Mouse (Mus musculus): ENCODE results near the gene Ubb. TPM values are rescaled to one million over a fixed set of nuclear protein-coding genes. Genes with fewer than 3 reads are reported as not detected.
A peak's percentile ranks its signal among the peaks of the same experiment; 100 is the strongest.

Gene Ubb
- polyA plus RNA-seq, 1 experiment from 2014 or later: 2,687 TPM

- Histone ChIP-seq H3K36me3 (no peaks in the 10 kb centered on the region), H3K27ac (no peak overlapping the region), H3K4me2 (replicated peaks) (no peak overlapping the region), H3K4me1 (replicated peaks) (peaks cover 5% of the 10 kb centered on the region), H3K4me3 (replicated peaks) (no peak overlapping the region), H3K27me3 (replicated peaks) (no peaks in the 10 kb centered on the region), H3K9ac (no peak overlapping the region), H3K9me3 (no peaks in the 10 kb centered on the region)
- ATAC-seq: peak; percentile 39; the same call in 1 of the 2 replicates
- WGBS: 44% methylated on average over 8 of the region's 8 CpGs
These were observed 41.1 kb downstream of the Ubb start for GRCm38 (mm10) chr11:62591904-62592575.

DNA sequence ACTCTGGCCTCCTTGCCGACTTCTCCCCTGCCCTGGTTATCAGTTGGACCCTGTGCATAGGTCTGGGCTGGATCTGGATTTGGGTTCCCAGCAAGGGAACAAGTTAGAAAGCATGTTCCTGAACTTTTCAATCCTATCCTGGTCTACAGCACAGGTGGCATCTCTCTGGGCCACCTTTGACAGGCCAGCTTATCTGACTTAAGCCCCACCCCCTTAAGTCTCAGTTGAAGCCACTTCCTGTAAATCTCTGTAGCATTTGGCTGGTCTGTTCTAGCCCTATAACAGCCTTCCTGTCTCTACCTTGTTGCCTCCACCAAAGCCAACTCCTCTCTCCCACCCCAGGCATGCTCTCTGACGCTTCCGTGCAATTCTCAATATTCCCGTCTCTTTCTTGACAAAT, 47.6 kb downstream of the Ubb start:
- Histone ChIP-seq H3K36me3 (no peaks in the 10 kb centered on the region), H3K27ac (no peak overlapping the region), H3K9me3 (no peaks in the 10 kb centered on the region), H3K4me2 (replicated peaks) (no peak overlapping the region), H3K9ac (no peak overlapping the region), H3K4me3 (replicated peaks) (no peak overlapping the region), H3K27me3 (replicated peaks) (no peaks in the 10 kb centered on the region), H3K4me1 (replicated peaks) (no peaks in the 10 kb centered on the region; the same call in 1 of the 2 replicates)
- WGBS: 66% methylated on average over 4 of the region's 4 CpGs
- no peak for ATAC-seq

DNA sequence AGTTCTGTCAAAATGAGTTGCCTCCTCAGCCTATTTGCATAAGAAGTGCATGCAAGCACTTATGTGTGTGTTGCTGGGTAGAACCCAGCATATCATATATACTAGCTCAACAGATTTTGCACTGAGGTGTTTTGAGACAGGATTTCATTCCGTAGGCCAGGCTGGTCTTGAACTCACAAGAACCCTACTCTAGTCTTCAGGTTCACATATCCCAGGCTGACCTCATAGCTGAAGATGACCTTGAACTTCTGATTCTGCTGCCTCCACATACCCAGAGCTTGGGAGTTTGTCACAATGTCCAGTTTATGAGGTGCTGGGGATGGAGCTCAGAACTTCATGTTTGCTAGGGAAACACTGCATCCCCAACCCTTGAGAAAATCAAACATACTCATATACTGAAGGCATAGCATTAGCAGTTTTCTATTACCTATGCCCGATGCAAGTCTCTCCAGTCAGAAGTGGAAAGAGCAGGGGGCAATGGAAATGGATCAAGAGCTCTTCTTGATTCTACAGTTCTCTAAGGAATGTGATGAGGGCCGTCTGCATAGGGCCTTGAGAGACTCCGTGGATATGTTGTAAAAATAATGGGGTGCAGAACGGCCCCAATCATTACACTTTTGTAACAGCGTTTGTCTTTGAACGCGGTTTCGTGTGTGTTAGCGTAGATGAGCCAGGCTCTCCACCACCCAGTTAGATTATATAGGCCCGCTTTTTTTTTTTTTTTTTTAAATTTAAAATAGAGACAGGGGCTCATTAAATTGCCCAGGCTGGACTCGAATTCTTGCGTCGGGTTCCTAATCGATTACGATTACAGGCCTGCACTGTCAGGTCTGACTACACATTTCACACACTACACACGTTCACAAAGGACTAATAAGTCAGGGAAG, 51.0 kb downstream of the Ubb start:
- Histone ChIP-seq H3K27me3 (replicated peaks) (no peaks in the 10 kb centered on the region), H3K27ac (peak overlapping the region; percentile 92), H3K4me2 (replicated peaks) (peak overlapping the region; percentile 54), H3K36me3 (peaks cover 16% of the 10 kb centered on the region), H3K4me1 (replicated peaks) (peaks cover 18% of the 10 kb centered on the region), H3K4me3 (replicated peaks) (peak overlapping the region; percentile 68), H3K9me3 (no peaks in the 10 kb centered on the region), H3K9ac (peak overlapping the region; percentile 42)
- no peak; the same call in none of the 2 replicates for ATAC-seq
- WGBS: 13% methylated on average over 17 of the region's 17 CpGs

Other genes starting within 250 kb of the Ubb start
- 11.6 and 11.8 TPM in 2 replicates for gene Pigl, start 92.7 kb upstream of the Ubb start, polyA plus RNA-seq (2015; fragmentation: Nextera tagmentation; extraction: Ambion mirVana)
- 134 and 141 TPM in 2 replicates for gene Ncor1, start 92.6 kb upstream of the Ubb start, polyA plus RNA-seq (2015; fragmentation: Nextera tagmentation; extraction: Ambion mirVana)
- gene Cenpv, start 11.9 kb upstream of the Ubb start, polyA plus RNA-seq (2015; fragmentation: Nextera tagmentation; extraction: Ambion mirVana): 35.6 and 44.9 TPM in 2 replicates
- 10.0 and 10.7 TPM in 2 replicates for gene Trpv2, start 23.3 kb downstream of the Ubb start, polyA plus RNA-seq (2015; fragmentation: Nextera tagmentation; extraction: Ambion mirVana)
- 17.3 and 20.9 TPM in 2 replicates for gene Lrrc75a, start 97.4 kb downstream of the Ubb start, polyA plus RNA-seq (2015; fragmentation: Nextera tagmentation; extraction: Ambion mirVana)
- 71.8 and 72.4 TPM in 2 replicates for gene Mmgt2, start 97.5 kb downstream of the Ubb start, polyA plus RNA-seq (2015; fragmentation: Nextera tagmentation; extraction: Ambion mirVana)
- 5.4 and 5.6 TPM in 2 replicates for gene Zfp287, start 180.7 kb downstream of the Ubb start, polyA plus RNA-seq (2015; fragmentation: Nextera tagmentation; extraction: Ambion mirVana)
- gene Gm10428, start 201.9 kb downstream of the Ubb start, polyA plus RNA-seq (2015; fragmentation: Nextera tagmentation; extraction: Ambion mirVana): not detected in 2 replicates
- gene Zfp286, start 238.3 kb downstream of the Ubb start, polyA plus RNA-seq (2015; fragmentation: Nextera tagmentation; extraction: Ambion mirVana): 13.1 and 13.5 TPM in 2 replicates